Mouse (Mus musculus) liver, embryonic 14.5 days (tissue): ENCODE data around the gene Rnf113a2. TPM values are rescaled to one million over a fixed set of nuclear protein-coding genes. Genes with fewer than 3 reads are reported as not detected.

Source experiments
- ATAC-seq: fragments of 200-750 bp; cut with Nextera tagmentation; 2 replicates; pipeline ENCODE4 v1.8.0; 2017; ENCODE audit warnings: moderate number of reproducible peaks, mild to moderate bottlenecking, moderate library complexity; ENCODE audit not compliant: insufficient read depth
- DNase-seq, 3 experiments: peaks; one replicate each; pipeline ENCODE4 v3.0.0-alpha.2; 2012 to 2013; ENCODE audit warnings: low read depth in 3 of 3, low spot score in 3 of 3
- H3K27ac ChIP-seq: fragments of 300-500 bp; sonication (generic); 2 replicates; pipeline ENCODE4 v1.5.1; 2014; ENCODE audit warnings: moderate library complexity, mild to moderate bottlenecking, control low read depth, inconsistent platforms
- H3K27me3 ChIP-seq: fragments of 300-500 bp; sonication (generic); 2 replicates; pipeline ENCODE4 v1.6.1; 2014; ENCODE audit warnings: mild to moderate bottlenecking, low read length, moderate library complexity; ENCODE audit not compliant: control insufficient read depth, insufficient read depth
- H3K36me3 ChIP-seq: fragments of 300-500 bp; sonication (generic); replicated peaks from 2 replicates; pipeline ENCODE4 v1.6.1; 2014; ENCODE audit warnings: low read depth; ENCODE audit not compliant: control insufficient read depth, insufficient read depth
- H3K4me1 ChIP-seq, 2 experiments: fragments of 200-500 bp in 1 of 2; fragments of 300-500 bp in 1 of 2; sonication (generic) in 1 of 2; replicated peaks; 2 replicates each; pipeline ENCODE4 v1.6.1; 2012 to 2014; ENCODE audit warnings: antibody characterized with exemption in 1 of 2, inconsistent platforms in 1 of 2, low read length in 1 of 2; ENCODE audit not compliant: control insufficient read depth in 2 of 2, insufficient read depth in 2 of 2
- H3K4me2 ChIP-seq: fragments of 300-500 bp; sonication (generic); 2 replicates; pipeline ENCODE4 v1.6.1; 2014; ENCODE audit warnings: low read depth, mild to moderate bottlenecking, control low read depth, moderate library complexity
- H3K4me3 ChIP-seq, 2 experiments: fragments of 200-500 bp in 1 of 2; fragments of 300-500 bp in 1 of 2; sonication (generic) in 1 of 2; 2 replicates each; pipeline ENCODE4 v1.5.1; 2012 to 2014; ENCODE audit warnings: low read depth in 2 of 2, low read length in 2 of 2, mild to moderate bottlenecking in 2 of 2, control low read depth in 1 of 2, inconsistent platforms in 1 of 2, moderate library complexity in 1 of 2; ENCODE audit not compliant: insufficient read depth in 1 of 2
- H3K9ac ChIP-seq: fragments of 300-500 bp; sonication (generic); replicated peaks from 2 replicates; pipeline ENCODE4 v1.6.1; 2014; ENCODE audit warnings: mild to moderate bottlenecking, control low read depth, moderate library complexity
- H3K9me3 ChIP-seq: fragments of 300-500 bp; sonication (generic); 2 replicates; pipeline ENCODE4 v1.6.1; 2016; ENCODE audit warnings: low read length, mixed read lengths; ENCODE audit not compliant: control insufficient read depth
- CTCF ChIP-seq: IDR thresholded peaks from 2 replicates; pipeline ENCODE4 v1.5.1; 2016; ENCODE audit warnings: antibody characterized with exemption, low read depth, control low read depth
- EP300 ChIP-seq: IDR thresholded peaks from 2 replicates; pipeline ENCODE4 v1.6.1; 2016; ENCODE audit warnings: antibody characterized with exemption, low read depth
- WGBS: fragments of 180-500 bp; shearing (Covaris S2); extraction: QIAGEN DNeasy Blood & Tissue Kit; methylation state at CpG from one replicate; pipeline ENCODE4 v1.1.7; 2014; ENCODE audit not compliant: insufficient replicate concordance; 5-methylcytosine and 5-hydroxymethylcytosine counted together
- polyA plus RNA-seq, 2 experiments: library from polyadenylated mRNA; depleted of rRNA in 1 of 2; stranded (reverse) in 1 of 2; unstranded in 1 of 2; fragments of >200 nt; fragmentation: Nextera tagmentation in 1 of 2; extraction: Ambion mirVana in 1 of 2; gene quantifications; 2 replicates each; pipeline versions ENCODE4 v1.2.1 to v1.2.3; 2012 to 2014

Rnf113a2 gene
- polyA plus RNA-seq, 2 experiments, result 10.0 to 13.2 TPM

DNA sequence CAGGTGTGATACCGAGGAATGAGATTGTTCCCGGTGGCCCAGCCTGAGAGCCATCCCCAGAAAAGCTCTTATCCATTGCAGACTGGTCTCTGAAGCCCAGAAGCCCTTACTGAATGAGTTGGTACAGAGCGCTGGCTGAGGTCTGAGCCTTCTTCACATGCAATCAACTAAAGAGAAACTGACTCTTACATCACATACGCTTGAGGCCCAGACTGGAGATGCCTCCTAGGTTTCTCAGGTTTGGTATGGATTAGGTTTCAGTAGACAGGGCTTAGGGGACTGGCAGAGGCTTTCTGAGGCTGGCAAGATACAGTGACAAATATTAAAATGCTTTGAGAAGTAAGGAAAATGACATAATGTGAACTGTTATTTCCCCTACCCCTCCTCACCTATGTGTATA lies 31.6 kb upstream of the Rnf113a2 start:
- Histone ChIP-seq H3K9me3 (no peaks in the 10 kb centered on the region), H3K36me3 (no peaks in the 10 kb centered on the region), H3K4me3 (no peak overlapping the region), H3K9ac (no peak overlapping the region), H3K4me2 (no peak overlapping the region), H3K27ac (no peak overlapping the region), H3K27me3 (no peaks in the 10 kb centered on the region), H3K4me1 (peaks cover 0 to 23% of the 10 kb centered on the region in 2 experiments)
- ATAC-seq (no peak), DNase-seq (no peak)
- 82% methylated on average over 4 of the region's 4 CpGs for WGBS
- TF ChIP-seq CTCF, result no peak
- no peak for TF ChIP-seq EP300

DNA sequence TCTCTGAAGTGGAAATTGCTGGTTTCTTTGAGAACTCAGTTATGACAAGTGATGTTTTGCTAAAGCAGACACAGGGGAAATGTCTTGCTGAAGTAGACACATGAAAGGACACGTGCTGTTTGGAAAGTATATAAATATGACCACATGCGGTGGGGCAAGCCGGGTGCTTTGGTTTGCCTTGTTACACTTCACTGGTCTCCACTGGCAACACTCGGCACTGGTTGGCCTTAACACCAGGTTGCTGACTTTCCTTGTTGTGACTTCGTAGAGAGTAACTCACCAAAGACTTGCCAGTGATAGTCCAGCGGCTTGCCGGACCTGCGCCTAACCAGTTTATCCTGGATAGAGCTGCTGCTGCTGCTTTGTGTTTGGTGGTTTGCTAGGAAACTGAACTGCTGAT lies 28.9 kb upstream of the Rnf113a2 start:
- no peaks in the 10 kb centered on the region for H3K27me3 ChIP-seq
- ATAC-seq (no peak), DNase-seq (no peak)
- H3K27ac ChIP-seq, result no peak overlapping the region
- TF ChIP-seq EP300 (no peak), CTCF (no peak)
- no peak overlapping the region for H3K4me2 ChIP-seq
- peaks cover 0 to 22% of the 10 kb centered on the region in 2 experiments for H3K4me1 ChIP-seq
- no peak overlapping the region for H3K9ac ChIP-seq
- H3K36me3 ChIP-seq, result no peaks in the 10 kb centered on the region
- H3K9me3 ChIP-seq, result no peaks in the 10 kb centered on the region
- H3K4me3 ChIP-seq, result no peak overlapping the region
- WGBS, result 82% methylated on average over 8 of the region's 8 CpGs

- no peak for ATAC-seq
- Histone ChIP-seq H3K27me3 (no peaks in the 10 kb centered on the region), H3K4me2 (no peak overlapping the region), H3K4me3 (no peak overlapping the region), H3K36me3 (no peaks in the 10 kb centered on the region), H3K4me1 (peaks cover 0 to 20% of the 10 kb centered on the region in 2 experiments), H3K9ac (no peak overlapping the region), H3K27ac (no peak overlapping the region), H3K9me3 (no peaks in the 10 kb centered on the region)
- no peak for DNase-seq
- WGBS, result 19% methylated on average over 14 of the region's 14 CpGs
- TF ChIP-seq CTCF, result no peak
- TF ChIP-seq EP300, result no peak
These were observed 28.1 kb upstream of the Rnf113a2 start for GRCm38 (mm10) chr12:84388774-84389400.

- Histone ChIP-seq H3K9me3 (no peaks in the 10 kb centered on the region), H3K4me1 (peaks cover 0 to 11% of the 10 kb centered on the region in 2 experiments; a peak in 2 of 4 replicates), H3K27me3 (no peaks in the 10 kb centered on the region), H3K27ac (no peak overlapping the region), H3K9ac (no peak overlapping the region), H3K4me3 (no peak overlapping the region), H3K36me3 (no peaks in the 10 kb centered on the region), H3K4me2 (no peak overlapping the region)
- DNase-seq, result no peak
- ATAC-seq, result no peak
- TF ChIP-seq CTCF, result no peak
- TF ChIP-seq EP300, result no peak
- WGBS, result 78% methylated on average over 6 of the region's 6 CpGs
These were observed 26.7 kb upstream of the Rnf113a2 start for GRCm38 (mm10) chr12:84390336-84390735.

DNA sequence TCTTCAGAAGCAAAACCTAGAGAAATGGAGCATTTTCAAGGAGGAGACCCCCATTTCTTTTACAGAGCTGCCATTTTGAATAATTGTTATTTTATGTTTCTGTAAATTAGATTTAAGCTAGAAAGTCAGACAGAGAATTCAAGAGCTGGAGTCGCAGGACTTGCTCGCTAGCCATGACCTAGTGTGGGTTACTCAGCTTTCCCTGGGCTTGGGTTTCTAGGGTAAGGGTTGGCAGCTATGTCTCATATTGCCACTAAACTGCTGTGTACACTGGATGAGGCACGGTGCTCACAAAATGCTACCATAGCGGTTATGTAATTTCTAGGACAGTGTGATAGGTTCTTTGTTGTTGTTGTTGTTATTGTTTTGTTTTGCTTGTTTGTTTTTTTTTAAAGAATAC lies 24.3 kb upstream of the Rnf113a2 start:
- 88% methylated on average over 4 of the region's 4 CpGs for WGBS
- Histone ChIP-seq H3K4me3 (no peak overlapping the region), H3K27ac (no peak overlapping the region), H3K4me1 (peaks cover 0 to 10% of the 10 kb centered on the region in 2 experiments; a peak in 2 of 4 replicates), H3K9me3 (no peaks in the 10 kb centered on the region), H3K36me3 (no peaks in the 10 kb centered on the region), H3K9ac (no peak overlapping the region), H3K27me3 (no peaks in the 10 kb centered on the region), H3K4me2 (no peak overlapping the region)
- no peak for DNase-seq
- TF ChIP-seq CTCF, result no peak
- no peak for TF ChIP-seq EP300
- ATAC-seq, result no peak
